Mouse (Mus musculus) embryonic facial prominence, embryonic 14.5 days (tissue): ENCODE data around the gene Klk7. TPM values are rescaled to one million over a fixed set of nuclear protein-coding genes. Genes with fewer than 3 reads are reported as not detected.

ENCODE experiments used
- ATAC-seq: fragments of 200-750 bp; cut with Nextera tagmentation; 2 replicates; pipeline ENCODE4 v1.8.0; 2017; ENCODE audit warnings: low read depth, moderate number of reproducible peaks, moderate TSS enrichment
- DNase-seq: peaks from one replicate; pipeline ENCODE4 v3.0.0-alpha.2; 2015; ENCODE audit warnings: low spot score
- H3K27ac ChIP-seq: fragments of 300-500 bp; sonication (generic); replicated peaks from 2 replicates; pipeline ENCODE4 v1.5.1; 2014; ENCODE audit warnings: low read depth, mild to moderate bottlenecking, low read length, moderate library complexity
- H3K27me3 ChIP-seq: fragments of 300-500 bp; sonication (generic); replicated peaks from 2 replicates; pipeline ENCODE4 v1.6.1; 2014; ENCODE audit warnings: low read length; ENCODE audit not compliant: control insufficient read depth, insufficient read depth
- H3K36me3 ChIP-seq: fragments of 300-500 bp; sonication (generic); 2 replicates; pipeline ENCODE4 v1.6.1; 2014; ENCODE audit warnings: low read length, mixed read lengths; ENCODE audit not compliant: control insufficient read depth, insufficient read depth
- H3K4me1 ChIP-seq: fragments of 300-500 bp; sonication (generic); 2 replicates; pipeline ENCODE4 v1.6.1; 2014; ENCODE audit warnings: antibody characterized with exemption, low read length; ENCODE audit not compliant: control insufficient read depth, insufficient read depth
- H3K4me2 ChIP-seq: fragments of 300-500 bp; sonication (generic); 2 replicates; pipeline ENCODE4 v1.6.1; 2014; ENCODE audit warnings: low read depth, mild to moderate bottlenecking, low read length, moderate library complexity, mixed read lengths
- H3K4me3 ChIP-seq: fragments of 300-500 bp; sonication (generic); 2 replicates; pipeline ENCODE4 v1.5.1; 2014; ENCODE audit warnings: low read depth, mild to moderate bottlenecking, low read length
- H3K9ac ChIP-seq: fragments of 300-500 bp; sonication (generic); 2 replicates; pipeline ENCODE4 v1.6.1; 2014; ENCODE audit warnings: low read depth, mild to moderate bottlenecking, low read length, moderate library complexity, mixed read lengths
- H3K9me3 ChIP-seq: fragments of 300-500 bp; sonication (generic); 2 replicates; pipeline ENCODE4 v1.6.1; 2016; ENCODE audit warnings: low read length; ENCODE audit not compliant: control insufficient read depth
- WGBS: fragments of 180-500 bp; shearing (Covaris S2); extraction: QIAGEN DNeasy Blood & Tissue Kit; methylation state at CpG from one replicate; pipeline ENCODE4 v1.1.7; 2014; 5-methylcytosine and 5-hydroxymethylcytosine counted together
- polyA plus RNA-seq: library from polyadenylated mRNA; unstranded; fragments of >200 nt; fragmentation: Nextera tagmentation; extraction: Ambion mirVana; gene quantifications from 2 replicates; pipeline ENCODE4 v1.2.1, GENCODE M21; 2014

The Klk7 gene
- polyA plus RNA-seq, 1 experiment from 2014 or later: 1.6 TPM

DNA sequence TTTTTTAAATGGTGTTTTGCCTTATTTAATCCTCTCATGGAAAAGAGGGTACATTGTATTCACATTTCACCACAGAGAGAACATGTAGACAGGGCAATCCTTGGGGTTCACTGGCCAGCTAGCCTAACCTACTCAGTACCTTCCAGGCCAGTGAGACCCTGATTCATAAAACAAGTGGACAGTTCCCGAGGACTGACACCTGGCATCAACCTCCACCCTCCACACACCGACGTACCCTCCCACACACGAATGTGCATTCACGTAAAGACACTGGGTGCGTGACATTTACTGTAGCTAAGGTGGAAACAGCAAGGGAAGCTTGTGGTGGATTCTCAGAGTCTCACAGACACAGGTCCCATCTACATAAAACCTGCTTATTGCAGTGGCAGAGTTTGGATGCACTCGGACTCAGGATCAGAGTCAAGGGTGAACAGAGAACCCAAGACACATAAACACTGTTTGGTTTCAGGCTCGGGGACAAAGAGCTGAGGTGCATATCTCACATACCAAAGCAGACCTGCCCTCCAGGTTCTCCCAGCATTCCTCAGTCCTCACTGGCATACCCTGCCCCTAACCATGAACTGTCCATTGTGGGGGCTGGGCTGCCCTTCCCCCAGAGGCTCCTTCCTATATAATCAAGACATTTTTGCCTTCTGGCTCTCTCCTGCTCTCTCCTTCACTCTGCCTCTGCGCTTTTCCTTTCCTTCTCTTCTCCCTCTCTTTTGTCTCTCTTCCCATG lies 43.7 kb downstream of the Klk7 start:
- DNase-seq (no peak), ATAC-seq (no peak)
- Histone ChIP-seq H3K27me3 (no peaks in the 10 kb centered on the region), H3K4me2 (no peak overlapping the region), H3K9me3 (no peaks in the 10 kb centered on the region), H3K9ac (no peak overlapping the region), H3K27ac (no peak overlapping the region), H3K36me3 (no peaks in the 10 kb centered on the region), H3K4me3 (no peak overlapping the region), H3K4me1 (no peaks in the 10 kb centered on the region)
- 70% methylated on average over 9 of the region's 9 CpGs for WGBS

DNA sequence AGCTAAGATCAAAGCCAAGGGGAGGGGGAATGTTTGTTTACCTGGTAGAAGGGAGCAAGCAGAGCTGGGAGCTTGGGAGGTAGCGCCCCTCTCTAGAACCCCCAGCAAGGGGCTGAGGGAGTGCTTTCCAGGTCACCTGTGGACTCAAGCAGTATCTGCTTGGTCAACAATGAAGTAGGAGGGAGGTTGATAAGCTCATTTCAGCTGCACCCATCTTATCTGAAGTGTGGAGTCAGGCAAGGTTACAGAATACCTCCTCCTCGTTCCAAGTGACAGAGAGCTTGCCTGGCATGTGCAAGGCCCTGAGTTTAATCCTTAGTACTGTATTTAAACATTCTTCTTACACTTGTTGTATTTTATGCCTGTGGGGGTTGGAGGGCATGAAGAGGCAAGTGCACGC lies 44.6 kb downstream of the Klk7 start:
- DNase-seq (no peak), ATAC-seq (no peak)
- Histone ChIP-seq H3K4me3 (no peak overlapping the region), H3K27ac (no peak overlapping the region), H3K9me3 (no peaks in the 10 kb centered on the region), H3K4me2 (no peak overlapping the region), H3K9ac (no peak overlapping the region), H3K27me3 (no peaks in the 10 kb centered on the region), H3K36me3 (no peaks in the 10 kb centered on the region), H3K4me1 (no peaks in the 10 kb centered on the region)
- 71% methylated on average over 3 of the region's 3 CpGs for WGBS

DNA sequence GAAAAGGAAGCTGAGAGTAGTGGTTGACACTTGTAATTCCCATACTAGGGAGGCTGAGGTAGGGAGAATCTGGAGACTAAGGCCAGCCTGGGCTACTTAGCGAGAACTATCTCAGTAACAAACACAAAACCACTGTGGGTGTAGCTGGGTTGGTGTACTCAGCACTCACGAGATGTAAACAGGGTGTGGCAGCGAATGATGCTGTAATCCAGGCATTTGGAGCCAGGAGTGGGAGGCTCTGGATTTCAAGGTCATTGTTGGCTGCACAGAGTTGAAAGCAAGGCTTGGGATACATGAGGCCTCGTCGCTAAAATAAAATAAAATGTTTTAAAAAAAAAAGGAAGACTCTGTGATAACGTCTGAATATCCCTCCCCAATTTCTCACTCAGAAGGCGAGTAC lies 45.2 kb downstream of the Klk7 start:
- no peaks in the 10 kb centered on the region for H3K4me1 ChIP-seq
- no peak overlapping the region for H3K4me2 ChIP-seq
- no peak overlapping the region for H3K4me3 ChIP-seq
- no peak overlapping the region for H3K27ac ChIP-seq
- H3K9me3 ChIP-seq: no peaks in the 10 kb centered on the region
- 83% methylated on average over 7 of the region's 7 CpGs for WGBS
- H3K9ac ChIP-seq: no peak overlapping the region
- no peaks in the 10 kb centered on the region for H3K27me3 ChIP-seq
- ATAC-seq (no peak), DNase-seq (no peak)
- no peaks in the 10 kb centered on the region for H3K36me3 ChIP-seq

DNA sequence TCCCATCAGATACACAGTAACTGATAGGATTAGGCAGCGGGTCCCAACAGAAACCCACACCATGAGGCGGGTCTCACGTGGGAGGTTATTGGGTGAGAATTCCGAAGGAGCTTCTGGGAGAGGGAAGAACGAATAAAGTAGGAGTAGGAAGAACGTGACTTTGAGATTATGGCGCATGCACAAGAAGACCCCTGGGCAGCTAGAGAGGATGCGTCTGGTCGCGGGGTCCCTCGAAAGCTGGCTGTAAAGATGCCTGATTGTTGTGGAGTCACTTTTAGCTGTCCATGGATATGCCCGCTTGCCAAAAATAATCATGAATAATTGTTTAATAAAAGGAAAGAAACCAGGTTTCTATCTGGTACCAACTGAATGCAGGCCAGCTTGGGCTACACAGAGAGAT lies 46.4 kb downstream of the Klk7 start:
- Histone ChIP-seq H3K36me3 (no peaks in the 10 kb centered on the region), H3K4me2 (no peak overlapping the region), H3K27me3 (no peaks in the 10 kb centered on the region), H3K27ac (no peak overlapping the region), H3K9ac (no peak overlapping the region), H3K4me1 (no peaks in the 10 kb centered on the region), H3K4me3 (no peak overlapping the region), H3K9me3 (no peaks in the 10 kb centered on the region)
- ATAC-seq (no peak), DNase-seq (no peak)
- WGBS: 87% methylated on average over 12 of the region's 12 CpGs

DNA sequence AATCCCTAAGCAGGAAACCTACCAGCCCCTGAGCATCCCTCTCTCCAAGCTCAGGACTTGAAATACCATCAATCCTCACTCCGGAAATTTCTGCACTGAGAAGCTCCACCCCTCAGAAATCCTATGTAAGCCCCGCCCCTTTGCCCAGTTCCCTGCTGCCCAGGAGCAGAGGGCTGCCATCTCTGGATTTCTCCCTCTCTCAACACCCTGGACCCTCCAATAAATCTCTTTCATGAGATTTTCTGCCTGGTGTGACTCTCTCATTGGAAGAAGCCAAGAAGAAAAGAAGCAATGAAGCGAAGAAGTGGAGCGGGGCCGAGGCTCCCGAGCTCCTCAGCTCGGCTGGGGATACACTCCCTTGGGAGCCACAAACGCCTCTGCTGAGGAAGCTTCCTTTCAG lies 49.3 kb downstream of the Klk7 start:
- no peak overlapping the region for H3K27ac ChIP-seq
- H3K36me3 ChIP-seq: no peaks in the 10 kb centered on the region
- H3K9ac ChIP-seq: no peak overlapping the region
- no peaks in the 10 kb centered on the region for H3K4me1 ChIP-seq
- no peak for DNase-seq
- H3K9me3 ChIP-seq: no peaks in the 10 kb centered on the region
- H3K27me3 ChIP-seq: no peaks in the 10 kb centered on the region
- no peak overlapping the region for H3K4me2 ChIP-seq
- no peak overlapping the region for H3K4me3 ChIP-seq
- no peak for ATAC-seq
- 75% methylated on average over 8 of the region's 8 CpGs for WGBS

Other genes starting within 250 kb of the Klk7 start
- 2.7 and 3.3 TPM in 2 replicates for gene Zfp658, start 249.0 kb upstream of the Klk7 start, polyA plus RNA-seq
- 13.0 and 14.4 TPM in 2 replicates for gene Zfp719, start 231.7 kb upstream of the Klk7 start, polyA plus RNA-seq
- gene Zfp819, start 204.1 kb upstream of the Klk7 start, polyA plus RNA-seq: 0.39 and 0.47 TPM in 2 replicates
- not detected in 2 replicates for gene Ceacam18, start 176.6 kb upstream of the Klk7 start, polyA plus RNA-seq
- gene Siglece, start 151.1 kb upstream of the Klk7 start, polyA plus RNA-seq: 0.68 and 0.88 TPM in 2 replicates
- gene Ctu1, start 139.3 kb upstream of the Klk7 start, polyA plus RNA-seq: 10.5 and 12.2 TPM in 2 replicates
- 0.22 TPM in 1 of 2 replicates, not detected in the other for gene Klk14, start 120.9 kb upstream of the Klk7 start, polyA plus RNA-seq
- gene Klk13, start 98.7 kb upstream of the Klk7 start, polyA plus RNA-seq: 1.8 and 3.0 TPM in 2 replicates
- 0.37 and 0.65 TPM in 2 replicates for gene Klk12, start 42.4 kb upstream of the Klk7 start, polyA plus RNA-seq
- 3.2 and 5.3 TPM in 2 replicates for gene Klk11, start 36.7 kb upstream of the Klk7 start, polyA plus RNA-seq
- gene Klk10, start 30.3 kb upstream of the Klk7 start, polyA plus RNA-seq: 8.8 and 17.2 TPM in 2 replicates
- 0.28 and 0.49 TPM in 2 replicates for gene Klk9, start 19.4 kb upstream of the Klk7 start, polyA plus RNA-seq
- 25.7 and 27.4 TPM in 2 replicates for gene Klk8, start 13.7 kb upstream of the Klk7 start, polyA plus RNA-seq
- 0.18 and 0.42 TPM in 2 replicates for gene Klk6, start 13.2 kb downstream of the Klk7 start, polyA plus RNA-seq
- 1.3 and 1.6 TPM in 2 replicates for gene Klk5, start 30.7 kb downstream of the Klk7 start, polyA plus RNA-seq
- 0.14 TPM in 1 of 2 replicates, not detected in the other for gene Klk4, start 69.9 kb downstream of the Klk7 start, polyA plus RNA-seq
- gene Klk15, start 122.4 kb downstream of the Klk7 start, polyA plus RNA-seq: not detected in 2 replicates
- not detected in 2 replicates for gene Klk1b8, start 139.4 kb downstream of the Klk7 start, polyA plus RNA-seq
- not detected in 2 replicates for gene Klk1b1, start 155.5 kb downstream of the Klk7 start, polyA plus RNA-seq
- gene Klk1b9, start 164.8 kb downstream of the Klk7 start, polyA plus RNA-seq: not detected in 2 replicates
- not detected in 2 replicates for gene Klk1b11, start 184.6 kb downstream of the Klk7 start, polyA plus RNA-seq
- gene Klk1b26, start 200.9 kb downstream of the Klk7 start, polyA plus RNA-seq: 1.2 and 2.2 TPM in 2 replicates
- gene Klk1b27, start 241.0 kb downstream of the Klk7 start, polyA plus RNA-seq: not detected in 2 replicates